Mouse (Mus musculus) olfactory bulb, adult 2 months (tissue): ENCODE data around the gene Clpp.

Experiments
- CTCF ChIP-seq: fragments of 200-500 bp; IDR thresholded peaks from 2 replicates; pipeline ENCODE4 v1.5.1; 2012; ENCODE audit warnings: low read depth, mild to moderate bottlenecking, low read length, moderate library complexity; ENCODE audit not compliant: insufficient read depth
- POLR2A ChIP-seq: fragments of 200-500 bp; IDR thresholded peaks from 2 replicates; pipeline ENCODE4 v1.6.1; 2012; ENCODE audit warnings: mild to moderate bottlenecking, low read depth, low read length, moderate library complexity; ENCODE audit not compliant: insufficient read depth

- no peak for TF ChIP-seq CTCF
- no peak; the same call in 1 of the 2 replicates for TF ChIP-seq POLR2A
These were observed 514 bp upstream of the Clpp start for GRCm38 (mm10) chr17:56989467-56990114.
